Mouse (Mus musculus): ENCODE data around the gene Ube2g2. TPM values are rescaled to one million over a fixed set of nuclear protein-coding genes. Genes with fewer than 3 reads are reported as not detected.
"Not testable (repeated sequence)": the region's sequence is repeated elsewhere in the genome, so short reads cannot be mapped to it uniquely, and the experiment has no call there.

Gene Ube2g2
- polyA plus RNA-seq, 1 experiment from 2014 or later: 50.9 TPM

DNA sequence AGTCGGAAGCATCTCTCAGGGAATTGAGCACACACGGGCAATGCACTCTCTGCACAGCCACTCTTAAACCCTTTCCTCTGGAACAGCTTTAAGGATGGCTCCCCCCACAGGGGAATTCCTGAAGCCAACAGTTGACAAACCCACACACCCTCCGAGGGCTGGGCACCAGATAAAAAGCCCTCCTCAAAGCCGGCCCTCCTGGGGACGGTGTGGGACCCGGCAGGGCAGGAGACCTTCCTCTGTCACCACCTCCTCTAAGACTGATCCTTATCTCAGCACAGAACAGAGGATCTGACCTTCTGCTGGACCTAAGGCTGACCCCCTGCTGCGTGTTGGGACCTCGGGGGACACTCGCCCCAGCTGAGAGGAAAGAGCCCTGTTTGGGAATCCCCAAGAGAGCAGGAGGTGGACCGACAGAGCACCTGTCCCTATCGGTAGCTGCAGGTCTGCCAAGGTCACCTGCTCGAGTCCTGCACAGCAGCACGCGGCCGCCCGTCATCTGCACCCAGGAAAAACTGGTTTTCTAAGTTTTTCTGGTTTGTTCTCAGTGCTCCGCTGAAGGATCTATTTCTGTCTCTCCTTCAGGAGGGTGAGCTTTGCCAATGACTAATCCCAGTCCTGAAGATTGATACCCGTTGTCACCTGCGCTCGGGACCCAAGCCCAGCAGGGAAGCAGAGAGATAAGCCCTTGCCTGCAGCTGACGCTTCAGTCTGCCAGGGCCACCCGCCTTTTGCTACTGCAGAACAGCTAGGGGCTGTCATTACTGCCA, 64.0 kb downstream of the Ube2g2 start, which contains the start of gene Tspear:
TSS of gene Tspear (plus strand) at position 675 of the 770 bp plus-strand sequence.
- H3K9ac ChIP-seq: no peak within 1 kb of the TSS; the same call in 1 of the 2 replicates
- 3% methylated on average over 22 of the region's 22 CpGs for WGBS
- no peaks in the 10 kb centered on the region for H3K9me3 ChIP-seq (ENCODE audit: low read depth, low read length)
- H3K4me1 ChIP-seq (ENCODE audit: insufficient read depth): no peaks in the 10 kb centered on the region
- DNase-seq: peak; percentile 24
- H3K27me3 ChIP-seq (ENCODE audit: insufficient read depth, low read length): peaks cover 34% of the 10 kb centered on the region
- no peak within 1 kb of the TSS for H3K27ac ChIP-seq (ENCODE audit: low read depth)
- no peak within 1 kb of the TSS for H3K4me3 ChIP-seq (ENCODE audit: low read depth, low read length)
- no peak; the same call in 1 of the 2 replicates for ATAC-seq (ENCODE audit: insufficient read depth)
- no peak for TF ChIP-seq CTCF (IDR thresholded peaks at IDR 0.05; ENCODE audit: low read depth)
- H3K36me3 ChIP-seq (ENCODE audit: insufficient read depth): no peaks in the 10 kb centered on the region
- H3K4me2 ChIP-seq: peak within 1 kb of the TSS; percentile 18; the same call in 1 of the 2 replicates

DNA sequence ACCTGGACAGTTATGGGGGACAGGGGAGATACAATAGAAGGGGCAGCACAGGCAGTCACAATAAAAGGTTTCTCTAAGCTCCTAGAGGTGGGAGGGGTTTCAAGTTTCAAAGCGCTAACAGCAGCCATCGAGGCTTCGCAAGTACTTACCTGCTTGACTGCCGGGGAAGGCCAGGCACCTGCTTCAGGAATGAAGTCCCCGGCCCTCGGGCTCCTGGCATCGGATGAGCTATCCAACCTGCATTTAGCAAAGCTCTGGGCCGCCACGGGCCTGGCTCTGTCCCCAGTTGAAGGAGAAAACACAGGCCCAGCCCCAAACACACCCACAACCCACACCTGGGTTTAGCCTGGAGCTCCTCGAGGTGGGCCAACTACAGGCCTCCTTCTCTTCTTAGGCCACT, 64.9 kb downstream of the Ube2g2 start:
- WGBS: 17% methylated on average over 10 of the region's 10 CpGs
- Histone ChIP-seq H3K4me1 (ENCODE audit: insufficient read depth) (no peaks in the 10 kb centered on the region), H3K27ac (ENCODE audit: low read depth) (no peak overlapping the region), H3K36me3 (ENCODE audit: insufficient read depth) (no peaks in the 10 kb centered on the region), H3K4me3 (ENCODE audit: low read depth, low read length) (no peak overlapping the region), H3K9me3 (ENCODE audit: low read depth, low read length) (no peaks in the 10 kb centered on the region), H3K4me2 (no peak overlapping the region), H3K9ac (no peak overlapping the region), H3K27me3 (ENCODE audit: insufficient read depth, low read length) (peaks cover 34% of the 10 kb centered on the region)
- DNase-seq (peak; percentile 16), ATAC-seq (ENCODE audit: insufficient read depth) (no peak)
- TF ChIP-seq CTCF (IDR thresholded peaks at IDR 0.05; ENCODE audit: low read depth): no peak

DNA sequence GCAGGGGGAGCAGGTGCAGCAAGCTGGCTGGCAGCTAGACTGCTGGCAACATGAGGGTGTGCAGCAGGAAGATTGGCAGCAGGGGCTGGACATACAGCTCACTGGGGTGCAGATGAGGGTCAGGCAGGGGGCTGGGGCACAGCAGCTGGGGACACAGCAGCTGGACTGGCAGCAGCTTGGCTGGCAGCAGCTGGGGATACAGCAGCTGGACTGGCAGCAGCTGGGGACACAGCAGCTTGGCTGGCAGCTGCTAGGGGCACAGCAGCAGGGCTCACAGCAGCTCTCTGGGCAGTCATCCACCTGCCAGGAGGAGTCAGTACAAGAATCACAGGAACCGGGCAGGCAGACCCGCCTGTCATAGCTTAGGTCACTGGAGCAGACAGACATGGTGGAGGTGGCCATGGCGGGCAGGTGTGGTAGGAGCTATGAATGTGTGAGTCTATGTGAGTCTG, 68.3 kb downstream of the Ube2g2 start, which contains the start of gene Gm19402:
TSS of gene Gm19402 (minus strand) at position 402 of the 452 bp plus-strand sequence.
- H3K9ac ChIP-seq; H3K4me1 ChIP-seq (ENCODE audit: insufficient read depth); H3K36me3 ChIP-seq (ENCODE audit: insufficient read depth); H3K4me2 ChIP-seq; H3K9me3 ChIP-seq (ENCODE audit: low read depth, low read length); ATAC-seq (ENCODE audit: insufficient read depth); H3K27ac ChIP-seq (ENCODE audit: low read depth); DNase-seq; H3K4me3 ChIP-seq (ENCODE audit: low read depth, low read length): not testable (repeated sequence)
- 66% methylated on average over 3 of the region's 3 CpGs for WGBS
- peaks cover 31% of the 10 kb centered on the region for H3K27me3 ChIP-seq (ENCODE audit: insufficient read depth, low read length)

MicroRNA genes within 50 kb of the gene (microRNA counts, 519-probe panel; counts per million panel counts)
- microRNA mmu-miR-1930: 30.5 counts per million

Small RNAs within 50 kb of the gene (microRNA-seq; reads per million reads assigned to microRNA genes)
- gene Mir1930 (ENCODE audit: borderline number of aligned reads): 15.9 reads per million, percentile 29 among the genes with 10 or more reads in this experiment

Other genes starting within 250 kb of the Ube2g2 start
- 38.9 and 49.1 TPM in 2 replicates for gene Adarb1, start 204.0 kb upstream of the Ube2g2 start, polyA plus RNA-seq (2014; fragmentation: Nextera tagmentation; extraction: Ambion mirVana)
- gene Fam207a, start 106.5 kb upstream of the Ube2g2 start, polyA plus RNA-seq (2014; fragmentation: Nextera tagmentation; extraction: Ambion mirVana): 38.4 and 43.8 TPM in 2 replicates
- gene Itgb2, start 92.0 kb upstream of the Ube2g2 start, polyA plus RNA-seq (2014; fragmentation: Nextera tagmentation; extraction: Ambion mirVana): 2.0 and 3.0 TPM in 2 replicates
- gene Pttg1ip, start 40.6 kb upstream of the Ube2g2 start, polyA plus RNA-seq (2014; fragmentation: Nextera tagmentation; extraction: Ambion mirVana): 109 and 112 TPM in 2 replicates
- 329 and 337 TPM in 2 replicates for gene Sumo3, start 16.2 kb upstream of the Ube2g2 start, polyA plus RNA-seq (2014; fragmentation: Nextera tagmentation; extraction: Ambion mirVana)
- 3.0 and 3.5 TPM in 2 replicates for gene Gm49325, start 16.1 kb upstream of the Ube2g2 start, polyA plus RNA-seq (2014; fragmentation: Nextera tagmentation; extraction: Ambion mirVana)
- gene Tspear, start 64.3 kb downstream of the Ube2g2 start, polyA plus RNA-seq (2014; fragmentation: Nextera tagmentation; extraction: Ambion mirVana): 0.11 and 0.22 TPM in 2 replicates
- not detected in 2 replicates for gene Gm19402, start 68.5 kb downstream of the Ube2g2 start, polyA plus RNA-seq (2014; fragmentation: Nextera tagmentation; extraction: Ambion mirVana)
- not detected in 2 replicates for gene Gm9508, start 75.0 kb downstream of the Ube2g2 start, polyA plus RNA-seq (2014; fragmentation: Nextera tagmentation; extraction: Ambion mirVana)
- gene Gm10272, start 84.4 kb downstream of the Ube2g2 start, polyA plus RNA-seq (2014; fragmentation: Nextera tagmentation; extraction: Ambion mirVana): not detected in 2 replicates
- gene Gm10024, start 89.2 kb downstream of the Ube2g2 start, polyA plus RNA-seq (2014; fragmentation: Nextera tagmentation; extraction: Ambion mirVana): not detected in 2 replicates
- not detected in 2 replicates for gene Gm10142, start 93.5 kb downstream of the Ube2g2 start, polyA plus RNA-seq (2014; fragmentation: Nextera tagmentation; extraction: Ambion mirVana)
- not detected in 2 replicates for gene Krtap12-1, start 98.3 kb downstream of the Ube2g2 start, polyA plus RNA-seq (2014; fragmentation: Nextera tagmentation; extraction: Ambion mirVana)
- gene Gm10100, start 104.2 kb downstream of the Ube2g2 start, polyA plus RNA-seq (2014; fragmentation: Nextera tagmentation; extraction: Ambion mirVana): not detected in 2 replicates
- not detected in 2 replicates for gene Gm18596, start 120.4 kb downstream of the Ube2g2 start, polyA plus RNA-seq (2014; fragmentation: Nextera tagmentation; extraction: Ambion mirVana)
- not detected in 2 replicates for gene Gm9736, start 129.1 kb downstream of the Ube2g2 start, polyA plus RNA-seq (2014; fragmentation: Nextera tagmentation; extraction: Ambion mirVana)
- gene Gm3233, start 137.4 kb downstream of the Ube2g2 start, polyA plus RNA-seq (2014; fragmentation: Nextera tagmentation; extraction: Ambion mirVana): not detected in 2 replicates
- not detected in 2 replicates for gene Gm3238, start 149.1 kb downstream of the Ube2g2 start, polyA plus RNA-seq (2014; fragmentation: Nextera tagmentation; extraction: Ambion mirVana)
- gene Gm7138, start 154.7 kb downstream of the Ube2g2 start, polyA plus RNA-seq (2014; fragmentation: Nextera tagmentation; extraction: Ambion mirVana): not detected in 2 replicates
- gene Gm3250, start 160.3 kb downstream of the Ube2g2 start, polyA plus RNA-seq (2014; fragmentation: Nextera tagmentation; extraction: Ambion mirVana): not detected in 2 replicates
- gene Gm7137, start 165.9 kb downstream of the Ube2g2 start, polyA plus RNA-seq (2014; fragmentation: Nextera tagmentation; extraction: Ambion mirVana): not detected in 2 replicates
- not detected in 2 replicates for gene Gm9639, start 172.8 kb downstream of the Ube2g2 start, polyA plus RNA-seq (2014; fragmentation: Nextera tagmentation; extraction: Ambion mirVana)
- not detected in 2 replicates for gene Gm19668, start 176.9 kb downstream of the Ube2g2 start, polyA plus RNA-seq (2014; fragmentation: Nextera tagmentation; extraction: Ambion mirVana)
- not detected in 2 replicates for gene Gm9507, start 189.6 kb downstream of the Ube2g2 start, polyA plus RNA-seq (2014; fragmentation: Nextera tagmentation; extraction: Ambion mirVana)
- not detected in 2 replicates for gene Gm2696, start 192.4 kb downstream of the Ube2g2 start, polyA plus RNA-seq (2014; fragmentation: Nextera tagmentation; extraction: Ambion mirVana)
- not detected in 2 replicates for gene Krtap10-4, start 204.8 kb downstream of the Ube2g2 start, polyA plus RNA-seq (2014; fragmentation: Nextera tagmentation; extraction: Ambion mirVana)
- not detected in 2 replicates for gene Krtap10-10, start 213.7 kb downstream of the Ube2g2 start, polyA plus RNA-seq (2014; fragmentation: Nextera tagmentation; extraction: Ambion mirVana)
- gene Gm36176, start 224.5 kb downstream of the Ube2g2 start, polyA plus RNA-seq (2014; fragmentation: Nextera tagmentation; extraction: Ambion mirVana): not detected in 2 replicates
- not detected in 2 replicates for gene Gm10318, start 230.6 kb downstream of the Ube2g2 start, polyA plus RNA-seq (2014; fragmentation: Nextera tagmentation; extraction: Ambion mirVana)
- not detected in 2 replicates for gene Gm3285, start 239.7 kb downstream of the Ube2g2 start, polyA plus RNA-seq (2014; fragmentation: Nextera tagmentation; extraction: Ambion mirVana)